In the genomic region with DNA sequence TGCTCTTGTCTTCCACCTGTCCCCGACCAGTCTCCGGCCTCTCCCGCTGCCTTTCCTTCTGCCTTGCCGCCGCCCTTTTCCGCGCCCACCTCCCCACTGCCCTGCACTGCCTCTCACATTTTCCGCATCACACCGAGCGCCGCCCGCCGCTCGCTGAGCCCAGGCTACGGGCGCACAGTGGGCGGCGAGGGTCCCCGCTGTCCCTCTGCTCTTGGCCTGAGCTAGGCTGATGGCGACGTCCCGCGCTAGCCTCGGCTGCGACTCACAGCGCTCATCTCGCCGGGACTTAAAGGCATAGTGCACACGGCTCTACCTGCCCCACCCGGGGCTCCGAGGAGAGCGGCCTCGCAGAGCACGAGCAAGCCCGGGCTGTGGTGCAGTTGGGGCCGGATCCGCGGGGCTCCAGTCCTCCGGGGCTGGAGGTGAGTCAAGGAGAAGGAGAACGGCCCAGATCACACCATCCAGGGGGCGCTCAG, we compare ENCODE assay signal across 8 mouse cellular contexts. TPM values are rescaled to one million over a fixed set of nuclear protein-coding genes. Genes with fewer than 3 reads are reported as not detected.
DNase-seq lines count a peak whose midpoint lies in the region; ATAC-seq and TF ChIP-seq lines count a peak whose summit lies in the region.

No protein-coding gene starts in this region.

- no peaks in the 10 kb centered on the region for H3K36me3 ChIP-seq in kidney, postnatal 0 days (ENCODE audit: insufficient read depth, low read length)
- H3K36me3 ChIP-seq in limb, embryonic 11.5 days (ENCODE audit: control insufficient read depth, insufficient read depth, low read length), result no peaks in the 10 kb centered on the region

- peaks cover 4% of the 10 kb centered on the region; the same call in 1 of the 2 replicates for H3K4me1 ChIP-seq in kidney, postnatal 0 days (replicated peaks; ENCODE audit: insufficient read depth, low read length)
- no peaks in the 10 kb centered on the region for H3K4me1 ChIP-seq in embryonic fibroblast, embryonic 13.5 days (ENCODE audit: control insufficient read depth, insufficient read depth, low read length)
- peaks cover 13% of the 10 kb centered on the region for H3K4me1 ChIP-seq in limb, embryonic 11.5 days (ENCODE audit: control insufficient read depth, insufficient read depth, low read length)

- peak overlapping the region; percentile 48 for H3K4me3 ChIP-seq in kidney, postnatal 0 days (replicated peaks; ENCODE audit: low read depth, low read length)
- H3K4me3 ChIP-seq in embryonic fibroblast, embryonic 13.5 days (ENCODE audit: insufficient read depth, low read length), result peak overlapping the region; percentile 4; the same call in 1 of the 2 replicates
- H3K4me3 ChIP-seq in limb, embryonic 11.5 days (ENCODE audit: low read depth, low read length), result peak overlapping the region; percentile 46

- ATAC-seq in kidney, postnatal 0 days (replicated peaks; ENCODE audit: low FRiP score, low read depth), result no peak
- ATAC-seq in cerebellum, adult (ENCODE audit: insufficient number of reproducible peaks, low FRiP score, low TSS enrichment), result peak; percentile 18; the same call in 1 of the 2 replicates
- peak; percentile 35; the same call in 1 of the 2 replicates for ATAC-seq in limb, embryonic 11.5 days (ENCODE audit: insufficient number of reproducible peaks, low FRiP score, low TSS enrichment, low read depth)

- no peak overlapping the region for H3K27ac ChIP-seq in kidney, postnatal 0 days
- no peak overlapping the region for H3K27ac ChIP-seq in embryonic fibroblast, embryonic 13.5 days (ENCODE audit: insufficient read depth, low read length)
- no peak overlapping the region for H3K27ac ChIP-seq in limb, embryonic 11.5 days (replicated peaks; ENCODE audit: low read depth, low read length)

- no peak for TF ChIP-seq CTCF in kidney, postnatal 0 days (IDR thresholded peaks at IDR 0.05; ENCODE audit: low read depth)
- no peak for TF ChIP-seq CTCF in embryonic fibroblast, embryonic 13.5 days (IDR thresholded peaks at IDR 0.05; ENCODE audit: borderline replicate concordance, insufficient read depth, low read length)

- no peak for TF ChIP-seq POLR2A in embryonic fibroblast, embryonic 13.5 days (IDR thresholded peaks at IDR 0.05; ENCODE audit: low read depth, low read length)

- H3K9me3 ChIP-seq in kidney, postnatal 0 days (replicated peaks; ENCODE audit: low read length), result no peaks in the 10 kb centered on the region
- H3K9me3 ChIP-seq in limb, embryonic 11.5 days (ENCODE audit: control insufficient read depth, low read length), result no peaks in the 10 kb centered on the region

- under 1% methylated on average over 41 of the region's 41 CpGs for WGBS in kidney, postnatal 0 days
- WGBS in limb, embryonic 11.5 days, result 0% methylated on average over 41 of the region's 41 CpGs

- DNase-seq in kidney, postnatal 0 days (ENCODE audit: low spot score), result no peak
- no peak for DNase-seq in kidney, adult 18-20 months
- peak; percentile 51 for DNase-seq in limb, embryonic 11.5 days (ENCODE audit: low spot score)
- DNase-seq in right cerebral cortex, postnatal 10 days (ENCODE audit: low spot score in 2 of 2), result peak; percentile 53 to 62
- no peak for DNase-seq in lung, postnatal 25 days (ENCODE audit: low spot score)
- no peak for DNase-seq in layer of hippocampus, adult 9-11 months

- H3K27me3 ChIP-seq in kidney, postnatal 0 days (ENCODE audit: insufficient read depth, low read length), result peaks cover 37% of the 10 kb centered on the region
- H3K27me3 ChIP-seq in limb, embryonic 11.5 days (ENCODE audit: control insufficient read depth, insufficient read depth, low read length), result peaks cover 60% of the 10 kb centered on the region

- peak overlapping the region; percentile 85 for H3K4me2 ChIP-seq in kidney, postnatal 0 days (ENCODE audit: low read length)
- peak overlapping the region; percentile 92 for H3K4me2 ChIP-seq in limb, embryonic 11.5 days (ENCODE audit: low read depth, severe bottlenecking)

- no peak overlapping the region for H3K9ac ChIP-seq in kidney, postnatal 0 days (ENCODE audit: low read depth, low read length)
- no peak overlapping the region for H3K9ac ChIP-seq in limb, embryonic 11.5 days (ENCODE audit: low read length)

RNA-seq across cellular contexts. Expression of a gene that starts 0.4 kb away (rescaled TPM):
- polyA plus RNA-seq in kidney, postnatal 0 days (2015; fragmentation: Nextera tagmentation; extraction: Ambion mirVana), result 2.6 and 3.2 TPM in 2 replicates
- polyA plus RNA-seq in embryonic fibroblast, embryonic 13.5 days (2011; ENCODE audit: insufficient read length, low read depth, missing spikeins), result 3.7 and 5.2 TPM in 2 replicates
- 0.93 and 1.1 TPM in 2 replicates for polyA plus RNA-seq in limb, embryonic 11.5 days (2014; fragmentation: Nextera tagmentation; extraction: Ambion mirVana)

Comparison
In these comparisons a context has a peak if more than half of its experiments do, and no peak if none do; other contexts are left out.
1. DNase-seq: peak in limb, embryonic 11.5 days (single experiment) and right cerebral cortex, postnatal 10 days (2 of 2); none in kidney, postnatal 0 days (single experiment), kidney, adult 18-20 months (single experiment), lung, postnatal 25 days (single experiment) and layer of hippocampus, adult 9-11 months (single experiment).
2. Peak in every context shown above with its lines, with median percentiles within 50 percentile points of each other: H3K4me3 ChIP-seq.